Mouse (Mus musculus) heart, adult 2 months (tissue): ENCODE data around the gene Gdpd4. TPM values are rescaled to one million over a fixed set of nuclear protein-coding genes. Genes with fewer than 3 reads are reported as not detected.
A peak's percentile ranks its signal among the peaks of the same experiment; 100 is the strongest.

Experiments
- DNase-seq, 2 experiments: peaks; one replicate each; pipeline ENCODE4 v3.0.0; 2021
- H3K27ac ChIP-seq: fragments of 200-600 bp; 2 replicates; pipeline ENCODE4 v1.8.1; 2022
- H3K27me3 ChIP-seq: fragments of 200-500 bp; 2 replicates; pipeline ENCODE4 v1.6.1; 2012; ENCODE audit warnings: mild to moderate bottlenecking, low read length, inconsistent platforms, mixed read lengths; ENCODE audit not compliant: control insufficient read depth, insufficient read depth
- H3K36me3 ChIP-seq: fragments of 200-500 bp; 2 replicates; pipeline ENCODE4 v1.6.1; 2012; ENCODE audit warnings: low read length, inconsistent platforms; ENCODE audit not compliant: control insufficient read depth, insufficient read depth
- H3K4me1 ChIP-seq: fragments of 200-500 bp; 2 replicates; pipeline ENCODE4 v1.6.1; 2011; ENCODE audit warnings: low read length; ENCODE audit not compliant: control insufficient read depth, insufficient read depth
- H3K4me3 ChIP-seq: fragments of 200-600 bp; 2 replicates; pipeline ENCODE4 v1.8.1; 2022
- H3K79me2 ChIP-seq: fragments of 200-500 bp; replicated peaks from 2 replicates; pipeline ENCODE4 v1.6.1; 2012; ENCODE audit warnings: mild to moderate bottlenecking, inconsistent platforms, low read length, moderate library complexity, mixed read lengths; ENCODE audit not compliant: control insufficient read depth, insufficient read depth
- H3K9ac ChIP-seq: fragments of 200-500 bp; 2 replicates; pipeline ENCODE4 v1.6.1; 2012; ENCODE audit warnings: low read depth, mild to moderate bottlenecking, control low read depth, inconsistent platforms, low read length, mixed read lengths
- CTCF ChIP-seq: fragments of 200-600 bp; IDR thresholded peaks from 2 replicates; pipeline ENCODE4 v1.8.1; 2022; ENCODE audit warnings: antibody characterized with exemption, mild to moderate bottlenecking, moderate library complexity
- EP300 ChIP-seq: fragments of 200-500 bp; IDR thresholded peaks from 2 replicates; pipeline ENCODE4 v1.6.1; 2011; ENCODE audit warnings: low read depth, low read length, control low read depth; ENCODE audit not compliant: insufficient read depth
- POLR2A ChIP-seq: fragments of 200-500 bp; IDR thresholded peaks from 2 replicates; pipeline ENCODE4 v1.6.1; 2011; ENCODE audit warnings: mild to moderate bottlenecking, low read depth, low read length, control low read depth; ENCODE audit not compliant: insufficient read depth
- WGBS: fragments of 180-500 bp; shearing (Covaris S2); methylation state at CpG from one replicate; pipeline ENCODE4 v1.1.7; 2018; 5-methylcytosine and 5-hydroxymethylcytosine counted together
- intact Hi-C: fragments of 180-260 bp; cut with DNase I; formaldehyde crosslinking; loops from one replicate; pipeline ENCODE4 v1.15.1; 2025
- polyA plus RNA-seq: library from polyadenylated mRNA; depleted of rRNA; stranded (reverse); fragments of >200 nt; gene quantifications from 2 replicates; pipeline ENCODE4 v1.2.3, GENCODE M21; 2012
- total RNA-seq, 2 experiments: library from RNA; stranded (reverse); gene quantifications; 2 replicates each; pipeline ENCODE4 v1.2.3; 2021

The Gdpd4 gene
- total and polyA plus RNA-seq, 3 experiments: not detected

DNA sequence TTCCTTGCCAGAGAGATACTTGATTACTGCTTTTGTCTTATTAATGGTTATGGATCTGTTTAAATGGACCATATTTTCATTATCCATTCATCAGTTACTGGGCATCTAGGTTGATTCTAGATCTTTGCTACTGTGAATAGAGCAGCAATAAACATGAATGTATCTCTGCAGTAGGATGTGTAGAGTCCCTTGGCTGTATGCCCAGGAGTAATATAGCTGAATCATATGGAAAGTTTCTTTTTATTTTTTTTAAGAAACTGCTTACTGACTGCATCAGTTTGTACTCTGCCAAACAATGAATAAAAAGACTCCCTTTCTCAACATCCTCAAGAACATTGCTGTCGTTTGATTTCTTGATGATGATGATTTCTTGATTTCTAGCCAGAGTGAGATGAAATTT lies 6.1 kb downstream of the Gdpd4 start:
- WGBS: 34% methylated on average over 1 of the region's 1 CpGs
- TF ChIP-seq CTCF: no peak
- no peak for TF ChIP-seq POLR2A
- no peak for TF ChIP-seq EP300
- intact Hi-C loops: no loop called here

DNA sequence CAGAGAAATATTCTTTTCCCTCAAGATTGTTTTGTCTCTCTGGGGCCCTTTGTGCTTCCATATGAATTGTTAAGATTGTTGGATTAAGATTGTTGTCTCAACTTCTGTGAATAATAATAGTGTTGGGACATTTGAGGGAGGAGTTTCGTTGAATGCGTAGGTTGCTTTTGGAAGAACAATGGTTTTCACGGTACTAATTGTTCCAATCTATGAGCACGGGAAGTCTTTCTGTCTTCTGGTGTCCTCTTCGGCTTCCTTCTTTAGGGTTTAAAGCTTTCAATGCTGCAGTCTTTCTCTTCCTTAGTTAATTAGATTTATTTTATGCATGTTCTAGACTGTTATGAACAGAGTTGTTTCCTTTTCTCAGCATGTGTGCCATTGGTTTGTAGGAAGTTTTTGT lies 7.2 kb downstream of the Gdpd4 start:
- no peak overlapping the region for H3K4me3 ChIP-seq
- intact Hi-C loops: no loop called here
- TF ChIP-seq POLR2A: no peak
- TF ChIP-seq EP300: no peak
- no peak for TF ChIP-seq CTCF
- H3K4me1 ChIP-seq: no peaks in the 10 kb centered on the region
- H3K27ac ChIP-seq: no peak overlapping the region
- WGBS: 72% methylated on average over 5 of the region's 5 CpGs
- no peaks in the 10 kb centered on the region for H3K27me3 ChIP-seq
- H3K79me2 ChIP-seq: no peaks in the 10 kb centered on the region
- H3K9ac ChIP-seq: no peak overlapping the region
- no peaks in the 10 kb centered on the region for H3K36me3 ChIP-seq
- no peak for DNase-seq

More for the DNA sequence above, 6.1 kb downstream of the Gdpd4 start:
- no peaks in the 10 kb centered on the region for H3K79me2 ChIP-seq
- H3K9ac ChIP-seq: no peak overlapping the region
- H3K27ac ChIP-seq: no peak overlapping the region
- H3K27me3 ChIP-seq: no peaks in the 10 kb centered on the region
- no peaks in the 10 kb centered on the region for H3K36me3 ChIP-seq
- no peaks in the 10 kb centered on the region for H3K4me1 ChIP-seq
- no peak for DNase-seq
- H3K4me3 ChIP-seq: no peak overlapping the region

DNA sequence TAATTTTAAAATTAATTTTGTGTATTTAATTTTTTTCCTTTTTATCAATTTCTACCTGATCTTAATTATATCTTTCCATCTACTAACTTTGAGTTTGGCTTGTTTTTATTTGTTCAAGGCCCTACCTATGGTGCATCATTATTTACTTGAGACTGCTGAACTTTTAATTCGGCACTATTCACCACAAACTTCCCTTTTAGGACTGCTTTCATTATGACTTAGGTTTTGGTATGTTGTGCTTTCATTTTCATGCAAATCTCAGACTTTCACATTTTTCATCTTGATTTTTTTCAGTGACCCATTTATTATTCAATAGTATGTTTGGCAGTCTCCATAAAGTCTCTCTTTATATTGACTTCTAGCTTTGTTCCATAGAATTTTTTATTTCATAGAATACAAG lies 24.7 kb downstream of the Gdpd4 start:
- Histone ChIP-seq H3K79me2 (no peaks in the 10 kb centered on the region), H3K9ac (no peak overlapping the region), H3K4me3 (no peak overlapping the region), H3K4me1 (no peaks in the 10 kb centered on the region), H3K27ac (no peak overlapping the region), H3K27me3 (no peaks in the 10 kb centered on the region), H3K36me3 (no peaks in the 10 kb centered on the region)
- intact Hi-C loops: no loop called here
- 80% methylated on average over 1 of the region's 1 CpGs for WGBS
- DNase-seq: no peak
- TF ChIP-seq POLR2A: no peak

DNA sequence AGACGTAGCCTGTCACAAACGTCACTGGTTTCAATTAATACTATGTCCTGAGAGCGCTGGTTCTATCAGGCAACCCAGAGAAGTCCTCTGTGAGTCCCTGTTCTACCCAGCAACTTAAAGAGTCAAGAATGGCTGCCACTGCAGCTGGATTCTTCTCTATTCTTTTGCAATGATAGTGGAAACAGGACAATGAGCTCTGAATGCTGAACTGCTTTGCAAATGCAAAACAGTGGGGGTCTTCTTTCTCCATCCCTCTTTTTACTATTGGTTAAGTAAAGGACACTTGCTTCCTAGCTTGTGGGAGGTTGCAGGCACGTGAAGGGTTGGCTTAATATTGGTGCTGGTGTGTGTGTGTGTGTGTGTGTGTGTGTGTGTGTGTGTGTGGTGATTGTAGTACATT lies 52.7 kb downstream of the Gdpd4 start:
- 45% methylated on average over 4 of the region's 4 CpGs for WGBS
- Histone ChIP-seq H3K4me1 (no peaks in the 10 kb centered on the region), H3K9ac (no peak overlapping the region), H3K36me3 (no peaks in the 10 kb centered on the region), H3K4me3 (no peak overlapping the region), H3K79me2 (no peaks in the 10 kb centered on the region), H3K27ac (no peak overlapping the region), H3K27me3 (no peaks in the 10 kb centered on the region)
- no peak for DNase-seq
- intact Hi-C loops: no loop called here
- TF ChIP-seq CTCF (no peak), EP300 (no peak), POLR2A (no peak)

DNA sequence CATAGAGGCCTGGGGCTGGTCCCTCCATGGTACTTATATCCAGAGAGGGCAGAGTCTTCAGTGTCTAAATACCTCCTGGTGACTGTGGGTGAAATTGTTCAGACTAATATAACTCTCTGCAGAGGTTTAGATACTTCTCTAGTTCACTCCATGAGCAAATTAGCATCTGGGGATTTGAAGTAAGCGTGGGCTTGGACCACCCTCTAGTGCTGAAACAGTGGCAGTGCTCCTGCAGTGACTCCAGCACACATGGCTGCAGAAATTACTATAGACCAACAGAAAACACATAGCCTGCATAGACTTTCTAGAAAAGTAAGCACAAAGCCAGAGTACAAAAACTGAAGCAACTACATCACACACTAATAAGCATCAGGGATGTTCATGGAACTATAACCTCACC lies 57.7 kb downstream of the Gdpd4 start:
- TF ChIP-seq CTCF (peak; percentile 93), EP300 (peak; percentile 73), POLR2A (no peak)
- DNase-seq: peak; percentile 28 to 50
- Histone ChIP-seq H3K36me3 (no peaks in the 10 kb centered on the region), H3K4me3 (no peak overlapping the region), H3K9ac (no peak overlapping the region), H3K27ac (no peak overlapping the region), H3K4me1 (no peaks in the 10 kb centered on the region), H3K27me3 (no peaks in the 10 kb centered on the region), H3K79me2 (no peaks in the 10 kb centered on the region)
- intact Hi-C loops: loop anchor here (1.0 kb wide), 1 partner anchor 232 kb away; no protein-coding TSS in a partner anchor
- WGBS: 15% methylated on average over 1 of the region's 1 CpGs

DNA sequence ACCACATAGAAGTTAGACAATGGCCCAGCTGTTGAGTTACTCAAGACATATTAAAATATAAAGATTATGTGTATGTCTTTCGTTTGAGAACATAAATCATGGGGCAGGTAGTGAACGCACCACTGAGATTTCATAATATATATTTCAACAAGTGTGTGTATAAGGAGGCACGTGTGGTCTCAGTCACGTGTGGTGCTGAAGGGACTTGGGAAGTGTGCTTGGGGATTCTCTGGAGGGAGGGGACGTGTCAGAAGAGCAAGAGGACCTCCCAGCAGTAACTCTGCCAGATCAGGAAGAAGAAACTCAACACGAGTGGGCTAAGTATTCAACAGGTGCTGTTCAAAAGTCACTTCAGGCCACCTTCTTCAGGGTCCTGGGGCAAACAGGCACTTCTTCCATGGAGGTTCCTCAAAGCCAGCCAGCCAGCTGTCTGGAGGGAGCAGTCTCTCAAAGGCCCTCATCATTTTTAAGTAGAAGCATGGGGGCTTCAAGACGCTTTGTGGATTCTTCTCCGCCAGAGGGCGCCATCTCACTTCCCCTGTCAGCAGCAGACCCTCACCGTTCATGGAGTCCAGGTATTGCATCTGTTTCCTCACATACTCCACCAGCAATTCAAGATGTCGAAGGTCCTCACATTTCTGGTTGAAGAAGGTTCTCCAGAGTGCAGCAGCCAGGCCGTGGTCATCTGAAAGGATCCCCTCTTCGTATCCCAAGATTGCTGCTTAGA lies 64.5 kb downstream of the Gdpd4 start:
- Histone ChIP-seq H3K36me3 (no peaks in the 10 kb centered on the region), H3K4me1 (no peaks in the 10 kb centered on the region), H3K79me2 (no peaks in the 10 kb centered on the region), H3K27ac (no peak overlapping the region), H3K9ac (no peak overlapping the region), H3K4me3 (no peak overlapping the region), H3K27me3 (no peaks in the 10 kb centered on the region)
- intact Hi-C loops: no loop called here
- TF ChIP-seq POLR2A: no peak
- no peak for TF ChIP-seq EP300
- TF ChIP-seq CTCF: peak; percentile 45
- 43% methylated on average over 13 of the region's 13 CpGs for WGBS
- no peak for DNase-seq
